Mouse (Mus musculus) stomach, postnatal 0 days (tissue): ENCODE results near the gene Hsf4. TPM values are rescaled to one million over a fixed set of nuclear protein-coding genes. Genes with fewer than 3 reads are reported as not detected.
A peak's percentile ranks its signal among the peaks of the same experiment; 100 is the strongest.

Source experiments
- ATAC-seq: fragments of 200-750 bp; cut with Nextera tagmentation; 2 replicates; pipeline ENCODE4 v1.8.0; 2017; ENCODE audit not compliant: low FRiP score, low TSS enrichment
- DNase-seq: peaks from one replicate; pipeline ENCODE4 v3.0.0-alpha.2; 2016; ENCODE audit warnings: low spot score
- H3K27ac ChIP-seq: fragments of 300-500 bp; sonication (generic); replicated peaks from 2 replicates; pipeline ENCODE4 v1.5.1; 2014; ENCODE audit warnings: mild to moderate bottlenecking, control low read depth
- H3K27me3 ChIP-seq: fragments of 300-500 bp; sonication (generic); 2 replicates; pipeline ENCODE4 v1.6.1; 2014; ENCODE audit warnings: low read length; ENCODE audit not compliant: control insufficient read depth, insufficient read depth
- H3K36me3 ChIP-seq: fragments of 300-500 bp; sonication (generic); 2 replicates; pipeline ENCODE4 v1.6.1; 2014; ENCODE audit warnings: low read length, mixed read lengths; ENCODE audit not compliant: control insufficient read depth, insufficient read depth
- H3K4me1 ChIP-seq: fragments of 300-500 bp; sonication (generic); replicated peaks from 2 replicates; pipeline ENCODE4 v1.6.1; 2014; ENCODE audit warnings: antibody characterized with exemption; ENCODE audit not compliant: control insufficient read depth, insufficient read depth
- H3K4me2 ChIP-seq: fragments of 300-500 bp; sonication (generic); replicated peaks from 2 replicates; pipeline ENCODE4 v1.6.1; 2014; ENCODE audit warnings: low read depth, mild to moderate bottlenecking, control low read depth, moderate library complexity
- H3K4me3 ChIP-seq: fragments of 300-500 bp; sonication (generic); 2 replicates; pipeline ENCODE4 v1.5.1; 2014; ENCODE audit warnings: low read depth, low read length, control low read depth
- H3K9ac ChIP-seq: fragments of 300-500 bp; sonication (generic); 2 replicates; pipeline ENCODE4 v1.6.1; 2014; ENCODE audit warnings: mild to moderate bottlenecking, low read length, control low read depth, mixed read lengths
- H3K9me3 ChIP-seq: fragments of 300-500 bp; sonication (generic); 2 replicates; pipeline ENCODE4 v1.6.1; 2016; ENCODE audit warnings: low read length; ENCODE audit not compliant: control insufficient read depth
- CTCF ChIP-seq: IDR thresholded peaks from 2 replicates; pipeline ENCODE4 v1.5.1; 2016; ENCODE audit warnings: antibody characterized with exemption, low read depth, mild to moderate bottlenecking, moderate library complexity
- EP300 ChIP-seq: optimal IDR thresholded peaks from 2 replicates; pipeline ENCODE3; 2016; ENCODE audit warnings: antibody characterized with exemption
- WGBS: fragments of 180-500 bp; shearing (Covaris S2); extraction: QIAGEN DNeasy Blood & Tissue Kit; methylation state at CpG from one replicate; pipeline ENCODE4 v1.1.7; 2014; 5-methylcytosine and 5-hydroxymethylcytosine counted together
- polyA plus RNA-seq: library from polyadenylated mRNA; unstranded; fragments of >200 nt; fragmentation: Nextera tagmentation; extraction: Ambion mirVana; gene quantifications from 2 replicates; pipeline ENCODE4 v1.2.1, GENCODE M21; 2015

Gene Hsf4
- polyA plus RNA-seq, 1 experiment from 2014 or later, result 0.34 TPM

DNA sequence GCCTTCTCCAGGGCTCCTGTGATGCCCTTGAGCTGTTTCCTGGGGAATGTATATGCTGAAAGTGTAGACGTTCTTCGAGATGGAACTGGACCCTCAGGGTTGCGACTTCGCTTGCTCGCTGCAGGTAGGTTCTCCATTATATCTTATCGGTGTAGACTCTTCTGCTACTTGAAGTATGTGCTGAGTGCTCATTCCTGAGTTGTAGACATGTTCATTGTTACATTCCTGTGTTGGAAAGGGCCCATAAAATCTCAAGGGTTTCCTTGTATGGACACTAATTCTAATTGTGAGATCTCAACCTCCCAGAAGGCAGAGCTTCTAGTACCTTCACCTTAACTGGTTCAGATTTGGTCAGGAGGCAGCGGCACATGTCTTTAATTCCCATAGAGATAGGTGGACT lies 28.6 kb upstream of the Hsf4 start:
- Histone ChIP-seq H3K4me1 (no peaks in the 10 kb centered on the region), H3K9ac (no peak overlapping the region), H3K4me2 (no peak overlapping the region), H3K27ac (no peak overlapping the region), H3K9me3 (no peaks in the 10 kb centered on the region), H3K4me3 (no peak overlapping the region), H3K27me3 (no peaks in the 10 kb centered on the region), H3K36me3 (peaks cover 5% of the 10 kb centered on the region)
- ATAC-seq, result no peak
- no peak for DNase-seq
- 95% methylated on average over 7 of the region's 7 CpGs for WGBS
- no peak for TF ChIP-seq EP300
- TF ChIP-seq CTCF, result no peak

DNA sequence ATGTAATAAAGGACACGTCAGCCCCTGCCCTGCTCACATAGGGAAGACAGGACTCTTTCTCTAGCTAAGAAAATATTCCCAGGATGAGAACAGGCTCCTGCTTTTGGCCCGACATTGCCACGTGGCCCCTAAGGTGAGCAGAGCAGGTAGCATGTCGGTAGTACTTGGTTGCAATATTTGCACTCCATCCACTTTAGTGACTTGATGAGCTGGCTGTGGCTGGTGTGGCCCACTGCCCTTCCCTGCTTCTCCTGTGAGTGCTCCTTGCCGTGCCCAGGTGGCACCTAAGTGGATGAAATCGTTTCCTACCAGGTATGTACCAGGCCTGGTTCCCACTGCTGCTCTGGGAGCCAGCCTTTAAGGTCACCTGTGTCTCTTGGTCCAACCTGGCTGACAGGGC lies 17.6 kb upstream of the Hsf4 start:
- Histone ChIP-seq H3K4me3 (no peak overlapping the region), H3K9me3 (no peaks in the 10 kb centered on the region), H3K27ac (no peak overlapping the region), H3K27me3 (no peaks in the 10 kb centered on the region), H3K36me3 (peaks cover 29% of the 10 kb centered on the region), H3K4me2 (no peak overlapping the region), H3K4me1 (peaks cover 5% of the 10 kb centered on the region; the same call in 1 of the 2 replicates), H3K9ac (no peak overlapping the region)
- ATAC-seq, result no peak
- DNase-seq, result no peak
- TF ChIP-seq EP300 (no peak), CTCF (no peak)
- WGBS, result 88% methylated on average over 6 of the region's 6 CpGs

DNA sequence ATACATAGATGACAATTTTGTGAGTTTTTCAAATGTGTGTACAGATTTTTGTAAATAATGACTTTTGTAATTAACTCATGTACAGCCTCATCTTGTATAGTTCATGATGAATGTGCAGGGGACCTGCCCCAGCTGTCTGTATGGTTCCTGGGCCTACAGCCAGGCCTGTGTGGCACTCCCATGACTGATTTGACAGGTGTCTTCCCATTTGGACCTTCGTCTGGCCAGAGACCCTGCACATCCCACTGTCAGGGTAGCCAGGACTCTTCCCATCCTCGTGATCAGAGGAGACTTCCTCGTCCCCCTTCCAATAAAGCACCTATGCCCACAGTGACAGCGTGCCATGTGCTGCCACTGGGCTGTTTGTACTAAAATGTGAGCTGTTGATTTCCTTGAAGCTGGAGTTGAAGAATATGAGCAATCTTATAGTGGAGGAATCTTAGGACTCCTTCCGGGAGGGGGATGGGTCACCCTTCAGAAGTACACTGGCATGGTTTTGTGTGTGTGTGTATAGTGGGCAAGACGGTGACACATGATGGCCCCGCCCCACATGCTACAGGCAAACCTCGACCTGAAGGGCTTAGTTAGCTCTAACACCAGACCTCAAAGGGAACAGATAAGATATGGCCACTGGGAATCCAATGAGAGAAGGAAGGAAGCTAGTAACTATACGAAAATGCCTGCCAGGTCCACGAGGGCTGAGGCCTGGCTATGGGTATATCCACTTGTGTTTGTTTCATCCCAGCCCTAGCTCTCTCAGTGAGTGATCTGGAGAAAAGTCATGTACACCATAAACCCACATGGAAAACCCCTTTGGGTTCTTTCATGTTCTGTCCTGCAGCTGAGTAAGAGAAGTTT lies 16.7 kb upstream of the Hsf4 start:
- WGBS, result 67% methylated on average over 10 of the region's 10 CpGs
- H3K27ac ChIP-seq, result no peak overlapping the region
- H3K27me3 ChIP-seq, result no peaks in the 10 kb centered on the region
- H3K4me1 ChIP-seq, result peaks cover 5% of the 10 kb centered on the region; the same call in 1 of the 2 replicates
- peaks cover 22% of the 10 kb centered on the region for H3K36me3 ChIP-seq
- no peak overlapping the region for H3K4me3 ChIP-seq
- no peaks in the 10 kb centered on the region for H3K9me3 ChIP-seq
- no peak for TF ChIP-seq EP300
- no peak for TF ChIP-seq CTCF
- ATAC-seq (peak; percentile 75), DNase-seq (peak; percentile 72)
- H3K9ac ChIP-seq, result no peak overlapping the region
- H3K4me2 ChIP-seq, result no peak overlapping the region

DNA sequence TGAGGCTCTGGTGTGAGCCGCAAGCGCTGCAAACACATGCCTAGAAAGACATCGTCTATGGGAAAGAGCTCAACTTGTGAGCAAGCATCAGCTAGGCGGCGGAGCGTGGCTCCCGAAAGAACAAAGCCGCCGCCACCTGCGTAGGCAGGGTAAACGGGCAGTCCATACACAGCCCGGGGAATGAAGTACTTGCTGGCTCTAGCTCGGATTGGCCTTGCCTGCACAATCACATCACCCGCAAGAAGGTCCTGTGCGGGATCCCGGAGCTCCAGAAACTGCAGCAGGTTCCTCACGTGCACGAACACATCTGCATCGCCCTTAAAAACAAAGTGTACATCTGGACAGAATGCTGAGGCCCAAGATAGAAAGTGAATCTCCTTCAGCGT lies 15.8 kb upstream of the Hsf4 start:
- Histone ChIP-seq H3K9me3 (no peaks in the 10 kb centered on the region), H3K27ac (no peak overlapping the region; the same call in 1 of the 2 replicates), H3K9ac (peak overlapping the region; percentile 74), H3K27me3 (no peaks in the 10 kb centered on the region; the same call in 1 of the 2 replicates), H3K4me1 (peaks cover 5% of the 10 kb centered on the region; the same call in 1 of the 2 replicates), H3K4me2 (peak overlapping the region; percentile 93), H3K4me3 (peak overlapping the region; percentile 69; the same call in 1 of the 2 replicates), H3K36me3 (peaks cover 15% of the 10 kb centered on the region)
- peak; percentile 36 for DNase-seq
- WGBS, result 38% methylated on average over 20 of the region's 20 CpGs
- no peak; the same call in 1 of the 2 replicates for ATAC-seq
- no peak for TF ChIP-seq CTCF
- no peak for TF ChIP-seq EP300

DNA sequence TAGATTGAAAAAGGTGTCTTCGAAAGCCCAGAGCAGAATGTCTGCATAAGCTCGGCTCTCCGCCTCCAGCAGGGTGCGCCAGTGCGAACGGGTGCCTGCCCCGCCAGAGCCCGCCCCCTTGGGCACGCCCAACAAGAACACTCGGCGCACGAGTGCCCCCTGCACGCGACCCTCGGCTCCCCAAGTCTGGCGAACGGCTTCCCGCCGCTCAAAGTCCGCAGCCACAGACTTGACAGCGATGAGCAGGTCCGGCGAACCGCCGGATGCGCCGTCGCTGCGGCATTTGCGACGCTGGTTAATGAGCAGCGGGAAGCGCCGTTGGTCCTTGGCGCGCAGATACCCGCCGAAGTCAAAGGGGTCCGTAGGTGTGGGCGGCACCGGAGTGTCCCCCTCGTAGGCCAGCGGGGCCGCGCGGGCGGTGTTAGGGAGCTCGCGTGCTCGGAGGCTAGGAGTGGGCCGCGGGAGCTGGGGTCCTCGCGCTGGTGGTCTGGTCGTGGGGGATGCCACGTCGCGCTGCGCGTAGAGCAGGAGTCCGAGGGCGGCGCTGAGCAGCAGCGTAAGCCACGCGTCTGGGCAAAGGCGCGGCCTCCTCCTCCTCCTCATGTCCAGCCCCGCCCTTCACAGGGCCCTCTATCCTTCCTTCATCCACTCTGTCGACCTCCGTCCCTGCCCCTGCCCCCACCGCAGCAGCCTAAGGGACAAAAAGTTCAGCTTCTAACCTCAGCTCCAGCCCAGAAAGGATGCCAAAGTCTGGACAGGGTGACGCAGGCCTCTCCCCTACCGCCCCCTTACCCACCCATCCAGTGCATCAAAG lies 15.2 kb upstream of the Hsf4 start:
- TF ChIP-seq EP300 (no peak), CTCF (peak; percentile 94)
- H3K4me3 ChIP-seq, result peak overlapping the region; percentile 69
- H3K36me3 ChIP-seq, result peaks cover 15% of the 10 kb centered on the region
- peak overlapping the region; percentile 88 for H3K27ac ChIP-seq
- DNase-seq (peak; percentile 92), ATAC-seq (peak; percentile 75)
- peak overlapping the region; percentile 74 for H3K9ac ChIP-seq
- H3K4me1 ChIP-seq, result peaks cover 10% of the 10 kb centered on the region; the same call in 1 of the 2 replicates
- WGBS, result under 1% methylated on average over 63 of the region's 74 CpGs
- no peaks in the 10 kb centered on the region for H3K9me3 ChIP-seq
- H3K27me3 ChIP-seq, result no peaks in the 10 kb centered on the region; the same call in 1 of the 2 replicates
- H3K4me2 ChIP-seq, result peak overlapping the region; percentile 93
